Mouse (Mus musculus): ENCODE measurements around the gene Pprc1.

DNA sequence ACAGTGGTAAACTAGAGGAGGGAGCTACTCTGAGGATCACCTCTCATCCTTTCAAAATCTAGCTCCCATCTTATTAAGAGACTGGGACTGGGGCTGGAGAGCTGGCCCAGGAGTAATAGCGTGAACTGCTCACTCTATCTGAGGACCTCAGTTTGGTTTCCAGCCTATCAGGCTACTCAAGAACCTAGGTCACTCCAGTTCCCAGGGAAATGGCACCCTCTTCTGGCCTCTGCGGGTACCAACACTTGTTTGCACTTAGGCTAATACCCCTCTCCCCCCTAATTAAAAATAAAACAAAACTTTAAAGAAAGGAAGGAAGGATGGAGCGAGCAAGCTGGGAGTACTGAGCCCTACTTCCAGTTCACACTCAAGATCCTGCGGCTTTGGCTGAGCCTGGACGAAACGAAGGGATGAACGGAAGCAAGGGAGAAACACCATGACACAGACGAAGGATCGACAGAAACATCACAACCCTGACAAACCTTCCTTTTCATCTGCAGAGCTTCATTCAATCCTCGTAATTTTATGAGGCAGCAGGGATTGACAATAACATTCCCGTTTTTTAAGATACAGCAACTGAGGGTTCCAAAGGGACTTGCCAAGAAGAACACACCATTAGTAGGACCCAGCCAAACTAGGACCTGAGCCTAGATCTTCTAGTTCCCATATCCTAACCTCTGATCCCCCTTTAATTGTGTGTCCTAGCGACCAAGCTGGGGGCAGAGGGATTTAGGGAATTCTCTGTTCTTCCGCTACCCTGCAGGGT, 8.0 kb upstream of the Pprc1 start:
- peak; percentile 35; the same call in 1 of the 2 replicates for TF ChIP-seq CTCF (IDR thresholded peaks at IDR 0.05; ENCODE audit: control insufficient read depth, insufficient read depth, low read length)
- TF ChIP-seq POLR2A (IDR thresholded peaks at IDR 0.05; ENCODE audit: borderline replicate concordance, control insufficient read depth, low read depth, low read length) = no peak
